Mouse (Mus musculus) right cerebral cortex, postnatal 10 days (tissue): ENCODE data around the gene 4931422A03Rik.

Source experiments
- DNase-seq, 2 experiments: peaks; one replicate each; pipeline ENCODE4 v3.0.0; 2021; ENCODE audit warnings: low spot score in 2 of 2

4931422A03Rik gene

DNA sequence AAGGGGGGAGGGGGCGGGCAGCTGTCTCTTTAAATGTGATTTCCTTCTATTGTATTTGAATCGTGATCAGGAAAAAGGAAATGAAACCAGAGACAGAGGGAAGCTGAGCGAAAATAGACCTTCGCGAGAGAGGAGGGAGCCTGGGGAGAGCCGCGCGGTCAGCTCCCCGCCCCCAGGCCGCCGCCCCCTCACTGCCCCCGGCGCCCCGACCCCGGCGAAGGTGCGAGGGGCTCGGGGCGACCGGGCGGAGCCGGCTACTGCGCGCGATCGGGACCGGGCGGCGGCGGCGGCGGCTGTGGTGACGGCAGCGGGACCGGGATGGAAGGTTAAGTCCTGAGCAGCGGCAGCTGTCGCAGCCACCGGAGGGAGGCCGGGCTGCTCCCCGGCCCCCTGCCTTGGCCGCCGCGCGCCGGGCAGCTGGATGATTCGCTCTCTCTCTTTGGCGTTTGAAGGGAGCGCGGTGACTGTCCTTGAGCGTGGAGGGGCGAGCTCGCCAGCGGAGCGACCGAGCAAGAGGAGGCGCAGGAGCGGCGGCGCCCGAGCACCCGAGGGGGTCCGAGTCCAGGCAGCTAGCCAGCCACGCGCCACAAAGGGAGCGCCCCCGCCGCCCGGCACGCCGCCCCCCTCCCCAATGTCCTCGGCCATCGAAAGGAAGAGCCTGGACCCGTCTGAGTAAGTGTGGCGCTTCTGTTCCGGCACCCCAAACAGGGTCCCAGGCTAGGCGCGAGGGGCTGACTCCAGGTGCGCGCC, 57.9 kb downstream of the 4931422A03Rik start:
- peak; percentile 38 to 52 for DNase-seq

DNA sequence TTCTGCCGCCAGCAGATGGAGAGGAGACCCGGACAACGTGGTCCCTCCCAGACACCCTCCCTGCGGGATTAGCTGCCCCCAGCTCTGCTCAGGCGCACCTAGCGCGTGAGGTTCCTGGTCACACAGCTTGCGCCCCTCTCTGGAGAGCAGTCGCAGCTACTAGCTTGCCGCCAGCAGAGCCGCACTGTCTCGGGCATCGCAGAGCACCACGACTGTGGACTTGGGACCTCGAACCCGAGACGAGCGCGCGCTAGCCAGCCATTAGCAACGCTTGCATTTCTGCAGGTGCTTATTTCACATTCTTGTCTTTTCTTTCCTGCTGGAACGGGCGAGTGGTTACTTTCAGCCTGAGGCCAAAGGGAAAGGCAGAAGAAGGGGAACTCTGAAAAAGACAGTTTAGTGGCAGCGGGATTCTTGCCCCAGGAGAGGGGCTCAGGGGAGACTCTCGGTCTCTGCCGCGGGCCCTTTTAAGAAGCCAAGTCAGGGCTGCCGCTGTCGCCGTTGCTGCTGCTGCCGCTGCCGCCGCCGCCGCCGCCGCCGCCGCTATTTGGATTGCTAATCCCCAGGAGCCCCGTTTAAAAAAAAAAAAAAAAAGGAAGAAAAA, 58.6 kb downstream of the 4931422A03Rik start:
- DNase-seq, result peak; percentile 58 to 71

- no peak for DNase-seq
These were observed 59.2 kb downstream of the 4931422A03Rik start for GRCm38 (mm10) chr2:103968919-103969436.

DNA sequence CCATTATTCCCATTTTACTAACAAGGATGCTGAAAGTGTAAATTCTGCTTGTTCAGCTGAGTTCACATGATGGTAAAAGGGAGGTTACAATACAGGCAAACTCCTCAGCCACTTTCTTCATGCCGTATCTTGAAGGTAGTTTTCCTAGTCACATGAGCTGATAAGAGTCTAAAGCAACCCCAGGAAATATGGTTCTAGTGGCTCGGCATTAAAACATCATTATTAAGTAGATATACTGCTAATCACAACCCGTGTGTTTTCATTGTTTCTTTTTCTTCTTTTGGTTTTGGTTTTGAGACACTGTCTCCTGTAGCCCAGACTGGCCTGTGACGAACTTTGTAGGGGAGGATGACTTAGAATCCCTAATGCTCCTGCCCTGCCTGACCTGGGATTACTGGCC, 60.0 kb downstream of the 4931422A03Rik start:
- no peak for DNase-seq

DNA sequence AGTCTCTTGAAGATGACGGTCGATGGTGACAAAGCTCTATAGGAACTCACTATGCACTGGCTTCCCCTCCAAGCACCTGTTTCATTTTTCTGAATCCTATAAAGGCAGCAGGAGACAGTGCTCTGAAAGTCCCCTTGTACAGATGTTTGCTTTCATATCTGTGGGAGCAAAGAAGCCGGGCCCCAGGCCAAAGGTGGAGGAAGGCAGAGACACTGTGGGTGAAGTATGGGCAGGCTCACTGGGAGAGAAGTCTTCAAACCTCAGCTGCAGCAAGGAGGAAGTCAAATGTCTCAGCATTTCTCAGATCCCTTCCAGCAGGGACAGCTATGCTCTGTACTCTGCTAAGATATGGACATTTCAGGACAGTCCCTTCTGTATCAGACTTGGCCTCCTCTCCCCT, 62.8 kb downstream of the 4931422A03Rik start:
- no peak for DNase-seq

GRCm38 (mm10) chr2:103962349-103962748, 65.8 kb downstream of the 4931422A03Rik start:
- DNase-seq, result no peak

DNA sequence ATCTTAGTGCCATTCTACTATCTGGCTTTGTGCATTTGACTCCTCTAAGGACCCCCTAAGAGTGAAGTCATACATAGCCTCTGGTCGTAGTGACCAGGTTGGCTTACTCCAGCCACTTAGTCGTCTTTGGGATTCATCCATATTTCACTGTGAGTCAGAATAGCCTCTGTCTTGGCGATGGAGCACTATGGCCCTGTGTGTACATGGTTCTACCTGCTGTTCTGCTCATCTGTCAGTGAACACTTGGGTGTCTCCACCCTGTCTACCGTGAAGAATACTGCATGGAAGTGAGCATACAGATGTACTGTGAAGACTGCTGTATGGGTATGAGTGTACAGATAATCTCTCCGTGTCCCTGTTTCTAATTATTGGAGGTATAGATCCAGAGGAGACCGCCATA, 68.6 kb downstream of the 4931422A03Rik start:
- DNase-seq, result no peak

GRCm38 (mm10) chr2:103959066-103959465, 69.1 kb downstream of the 4931422A03Rik start:
- DNase-seq, result no peak

DNA sequence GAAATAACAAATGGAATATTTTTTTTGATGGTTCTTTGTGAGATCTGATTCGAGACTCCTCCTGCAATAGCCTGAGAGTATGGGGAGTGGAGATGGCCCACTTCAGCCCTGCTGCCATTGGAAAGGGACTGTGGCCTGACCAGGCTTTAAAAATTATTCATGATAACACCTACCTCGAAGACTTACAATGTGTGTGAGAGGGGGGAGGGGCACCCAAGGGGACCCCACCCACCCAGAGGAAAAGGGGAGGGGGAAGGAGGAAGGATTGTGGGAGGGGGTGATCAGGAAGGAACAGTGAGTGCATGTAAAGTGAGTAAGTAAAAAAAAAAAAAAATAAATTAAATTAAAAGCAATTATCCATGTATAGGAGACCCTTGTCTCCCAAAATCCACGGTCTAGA, 69.5 kb downstream of the 4931422A03Rik start:
- DNase-seq, result no peak

DNA sequence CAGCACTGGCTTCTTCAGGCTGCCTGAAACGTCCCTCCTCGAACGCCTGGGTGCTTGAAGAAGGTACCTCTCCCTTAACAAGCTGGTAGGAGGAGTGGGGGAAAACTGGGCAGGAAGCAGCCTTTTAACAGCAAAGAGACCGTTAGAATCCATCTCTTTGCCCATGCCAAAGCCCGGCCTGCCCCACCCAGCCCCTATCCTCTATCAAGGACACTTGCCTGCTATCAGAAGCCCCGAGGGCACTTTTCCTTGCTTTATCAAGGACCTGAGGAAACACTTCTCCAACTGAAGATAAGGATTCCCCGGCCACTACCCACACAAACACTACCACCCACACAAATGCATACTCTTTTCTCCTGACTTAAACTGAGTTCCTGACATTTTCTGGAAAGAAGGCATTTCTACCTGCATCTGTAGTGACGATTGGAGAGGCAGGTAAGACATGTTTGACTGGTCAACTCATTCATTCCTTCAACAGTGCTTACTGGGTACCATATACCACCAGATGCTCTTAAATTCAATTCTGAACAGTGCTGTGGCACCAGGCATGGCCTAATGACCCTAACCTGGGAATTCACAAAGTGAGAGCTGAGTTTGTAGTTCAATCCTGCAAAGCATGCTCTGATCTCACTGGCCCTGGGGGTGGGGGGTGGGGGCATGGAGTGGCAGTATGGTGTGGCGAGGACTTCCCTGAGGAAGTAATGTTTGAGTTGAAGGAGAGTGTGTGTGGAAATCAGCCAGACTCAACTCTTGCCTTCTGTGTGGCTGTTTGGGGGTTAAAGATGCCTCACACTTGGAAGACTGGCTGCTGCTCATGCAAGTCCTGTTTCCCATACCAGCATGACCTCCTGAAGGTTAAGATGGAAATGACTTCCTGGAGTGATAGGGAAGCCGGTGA, 70.3 kb downstream of the 4931422A03Rik start, which contains the start of gene Lmo2:
Lmo2 (plus strand) TSS at position 338 of the 898 bp plus-strand sequence.
- DNase-seq, result no peak

DNA sequence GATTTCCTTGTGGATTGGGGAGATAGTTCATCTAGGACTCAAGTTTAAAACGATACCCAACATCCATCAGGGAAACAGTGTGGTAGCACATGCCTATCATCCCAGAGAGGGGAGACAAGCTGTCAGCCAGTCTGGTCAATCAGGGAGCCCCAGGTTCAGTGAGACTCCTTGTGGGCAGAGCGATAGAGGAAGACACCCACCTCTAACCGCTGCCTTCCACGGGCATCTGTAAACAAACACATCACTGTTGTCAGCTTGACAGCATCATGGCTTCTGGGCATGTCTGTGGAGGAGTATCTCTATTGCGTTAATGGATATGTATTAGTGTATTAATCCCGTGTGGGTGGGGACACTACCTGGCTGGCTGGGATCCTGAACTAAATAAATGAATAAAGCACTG, 71.3 kb downstream of the 4931422A03Rik start:
- DNase-seq, result no peak

GRCm38 (mm10) chr2:103955714-103956113, 72.4 kb downstream of the 4931422A03Rik start:
- no peak for DNase-seq

GRCm38 (mm10) chr2:103953050-103953835, 74.9 kb downstream of the 4931422A03Rik start:
- DNase-seq, result no peak

DNA sequence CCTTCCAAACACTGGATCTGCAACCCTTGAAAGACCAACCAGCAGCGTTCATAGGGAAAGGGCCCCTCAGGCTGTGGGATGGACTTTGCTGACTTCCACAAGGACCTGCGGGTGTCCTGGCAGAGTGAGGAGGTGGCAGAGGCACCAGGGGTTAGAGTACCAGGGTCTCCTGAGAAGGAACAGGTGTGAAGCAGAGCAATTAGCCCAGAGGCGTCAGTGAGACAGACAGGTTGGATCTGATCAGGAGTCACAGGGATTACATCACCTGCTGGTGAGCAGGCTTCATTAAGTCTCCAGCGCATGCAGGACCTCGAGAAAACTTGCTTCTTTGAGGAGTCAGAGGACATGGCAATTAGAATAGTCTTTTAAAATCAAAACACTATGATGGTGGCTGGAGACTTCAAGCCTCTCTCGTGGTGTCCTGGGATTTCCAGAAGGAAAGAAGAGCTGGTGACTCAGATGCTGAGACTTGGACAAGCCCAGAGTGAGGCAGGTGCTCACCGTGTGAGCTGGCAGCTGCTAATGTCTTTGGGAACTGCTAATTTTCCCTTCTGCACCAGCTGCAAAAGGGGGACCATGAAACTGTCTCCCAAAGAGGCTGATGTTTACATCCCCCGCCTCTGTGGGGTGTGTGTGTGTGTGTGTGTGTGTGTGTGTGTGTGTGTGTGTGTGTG, 80.0 kb downstream of the 4931422A03Rik start:
- no peak for DNase-seq

DNA sequence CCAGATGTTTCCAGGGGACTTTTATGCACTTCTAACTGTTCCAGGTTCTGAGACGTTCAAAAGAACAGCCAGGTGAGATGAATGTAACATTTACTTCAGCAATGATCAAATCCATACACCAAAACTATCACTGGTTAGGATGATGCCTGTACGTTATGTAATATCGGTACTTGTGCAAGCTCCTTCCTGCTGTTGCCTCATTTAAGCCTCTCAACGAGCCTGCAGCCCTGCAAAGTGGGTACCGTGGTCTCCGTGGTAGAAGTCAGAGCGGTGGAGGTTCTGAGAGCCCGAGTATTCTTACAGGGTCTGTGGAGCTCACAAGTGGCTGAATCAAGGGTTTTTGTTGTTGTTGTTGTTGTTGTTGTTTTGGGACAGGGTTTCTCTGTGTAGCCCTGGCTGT, 81.3 kb downstream of the 4931422A03Rik start:
- no peak for DNase-seq

GRCm38 (mm10) chr2:103945571-103946092, 82.5 kb downstream of the 4931422A03Rik start:
- no peak for DNase-seq

DNA sequence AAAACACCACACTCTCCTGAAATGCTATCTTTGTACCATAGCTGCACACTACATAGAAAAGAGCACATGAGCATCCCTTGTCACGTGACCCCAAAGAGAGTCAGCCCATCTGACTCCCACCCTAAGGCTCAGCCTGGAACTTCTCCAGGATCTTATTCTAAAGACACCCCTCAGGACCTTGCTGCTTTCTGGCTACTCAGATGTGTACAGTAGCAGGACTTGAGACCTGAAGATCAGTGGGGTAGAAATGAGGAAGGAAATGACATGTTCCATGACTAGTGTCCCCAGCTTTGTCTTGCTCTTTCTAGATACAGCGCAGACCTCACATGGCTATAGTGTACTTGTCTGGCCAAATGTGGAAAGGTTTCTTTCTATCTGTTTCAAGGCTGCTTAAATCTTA, 83.3 kb downstream of the 4931422A03Rik start:
- no peak for DNase-seq

DNA sequence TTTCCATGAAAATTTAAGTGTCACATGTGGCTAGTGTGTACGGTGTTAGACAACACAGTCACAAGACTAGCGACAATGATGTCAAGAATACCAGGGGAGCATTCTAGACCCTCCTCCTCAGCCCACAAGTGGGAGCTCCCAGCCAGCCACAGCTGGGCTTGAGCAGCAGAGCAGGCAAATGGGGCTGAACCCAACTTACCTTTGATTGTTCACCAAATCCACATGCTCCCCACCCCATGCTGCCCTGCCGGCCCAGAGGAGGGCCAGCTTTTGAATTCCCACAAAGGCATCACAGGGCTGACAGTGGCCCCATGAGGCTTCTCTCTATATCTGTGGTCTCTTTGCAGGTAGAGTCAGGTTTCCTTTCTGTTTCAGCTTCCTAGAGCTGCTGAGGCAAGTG, 87.1 kb downstream of the 4931422A03Rik start:
- DNase-seq, result no peak

DNA sequence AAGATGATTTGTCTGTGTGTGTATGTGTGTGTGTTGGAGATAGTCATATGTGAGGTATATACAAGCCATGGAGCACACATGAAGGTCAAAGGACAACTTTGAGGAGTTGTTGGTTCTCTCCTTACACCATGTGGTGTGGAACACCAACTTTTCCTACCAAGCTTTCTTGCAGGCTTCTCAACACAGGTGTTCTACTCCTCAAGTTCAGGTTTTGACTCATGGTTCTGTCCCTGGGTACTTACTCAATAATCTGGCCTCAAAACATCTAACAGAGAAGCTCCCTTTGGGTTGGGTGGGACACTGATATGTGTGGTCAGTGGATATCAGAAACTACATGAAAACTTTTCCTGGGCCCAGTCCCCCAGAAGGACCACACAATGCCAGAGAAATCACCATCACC, 89.2 kb downstream of the 4931422A03Rik start:
- DNase-seq, result no peak

GRCm38 (mm10) chr2:103938573-103938972, 89.6 kb downstream of the 4931422A03Rik start:
- DNase-seq, result no peak

GRCm38 (mm10) chr2:103937670-103938069, 90.5 kb downstream of the 4931422A03Rik start:
- DNase-seq, result no peak
